Mouse (Mus musculus): Measurements from ENCODE around the gene Nfia. TPM values are rescaled to one million over a fixed set of nuclear protein-coding genes. Genes with fewer than 3 reads are reported as not detected.

Nfia gene
- polyA plus RNA-seq, 1 experiment from 2014 or later = 23.5 TPM

- DNase-seq (ENCODE audit: low spot score) = no peak
- no peaks in the 10 kb centered on the region for H3K27me3 ChIP-seq (ENCODE audit: control insufficient read depth, insufficient read depth, low read length)
- no peak overlapping the region for H3K4me3 ChIP-seq (ENCODE audit: low read depth, low read length)
- ATAC-seq (replicated peaks; ENCODE audit: insufficient number of reproducible peaks, low FRiP score, low TSS enrichment, low read depth) = no peak
- H3K4me2 ChIP-seq (ENCODE audit: low read depth, low read length) = no peak overlapping the region
- H3K4me1 ChIP-seq (ENCODE audit: control insufficient read depth, insufficient read depth, low read length) = no peaks in the 10 kb centered on the region; the same call in 1 of the 2 replicates
- H3K9ac ChIP-seq (replicated peaks; ENCODE audit: low read length) = no peak overlapping the region
- 84% methylated on average over 7 of the region's 7 CpGs for WGBS
- H3K27ac ChIP-seq (replicated peaks; ENCODE audit: low read depth, low read length) = no peak overlapping the region
- H3K36me3 ChIP-seq (replicated peaks; ENCODE audit: control insufficient read depth, insufficient read depth, low read depth, low read length) = no peaks in the 10 kb centered on the region
- no peaks in the 10 kb centered on the region for H3K9me3 ChIP-seq (replicated peaks; ENCODE audit: control insufficient read depth, low read length)
Measured at GRCm38 (mm10) chr4:97814515-97814914, 42.0 kb downstream of the Nfia start.

GRCm38 (mm10) chr4:97816001-97816400 lies 43.5 kb downstream of the Nfia start:
- ATAC-seq (replicated peaks; ENCODE audit: insufficient number of reproducible peaks, low FRiP score, low TSS enrichment, low read depth) (no peak), DNase-seq (ENCODE audit: low spot score) (no peak)
- Histone ChIP-seq H3K4me3 (ENCODE audit: low read depth, low read length) (no peak overlapping the region), H3K4me1 (ENCODE audit: control insufficient read depth, insufficient read depth, low read length) (no peaks in the 10 kb centered on the region; the same call in 1 of the 2 replicates), H3K27ac (replicated peaks; ENCODE audit: low read depth, low read length) (no peak overlapping the region), H3K9me3 (replicated peaks; ENCODE audit: control insufficient read depth, low read length) (no peaks in the 10 kb centered on the region), H3K9ac (replicated peaks; ENCODE audit: low read length) (no peak overlapping the region), H3K4me2 (ENCODE audit: low read depth, low read length) (no peak overlapping the region), H3K36me3 (replicated peaks; ENCODE audit: control insufficient read depth, insufficient read depth, low read depth, low read length) (no peaks in the 10 kb centered on the region), H3K27me3 (ENCODE audit: control insufficient read depth, insufficient read depth, low read length) (no peaks in the 10 kb centered on the region)

- no peak overlapping the region for H3K4me3 ChIP-seq (ENCODE audit: low read depth, low read length)
- H3K9me3 ChIP-seq (replicated peaks; ENCODE audit: control insufficient read depth, low read length) = no peaks in the 10 kb centered on the region
- no peaks in the 10 kb centered on the region for H3K36me3 ChIP-seq (replicated peaks; ENCODE audit: control insufficient read depth, insufficient read depth, low read depth, low read length)
- no peaks in the 10 kb centered on the region for H3K27me3 ChIP-seq (ENCODE audit: control insufficient read depth, insufficient read depth, low read length)
- no peak overlapping the region for H3K9ac ChIP-seq (replicated peaks; ENCODE audit: low read length)
- no peak overlapping the region for H3K27ac ChIP-seq (replicated peaks; ENCODE audit: low read depth, low read length)
- ATAC-seq (replicated peaks; ENCODE audit: insufficient number of reproducible peaks, low FRiP score, low TSS enrichment, low read depth) (no peak), DNase-seq (ENCODE audit: low spot score) (no peak)
- WGBS = 89% methylated on average over 3 of the region's 3 CpGs
- H3K4me1 ChIP-seq (ENCODE audit: control insufficient read depth, insufficient read depth, low read length) = no peaks in the 10 kb centered on the region; the same call in 1 of the 2 replicates
- no peak overlapping the region for H3K4me2 ChIP-seq (ENCODE audit: low read depth, low read length)
Measured at GRCm38 (mm10) chr4:97816753-97817152, 44.2 kb downstream of the Nfia start.

- H3K9ac ChIP-seq (replicated peaks; ENCODE audit: low read length) = no peak overlapping the region
- H3K4me1 ChIP-seq (ENCODE audit: control insufficient read depth, insufficient read depth, low read length) = no peaks in the 10 kb centered on the region; the same call in 1 of the 2 replicates
- H3K4me2 ChIP-seq (ENCODE audit: low read depth, low read length) = no peak overlapping the region
- DNase-seq (ENCODE audit: low spot score) = no peak
- H3K9me3 ChIP-seq (replicated peaks; ENCODE audit: control insufficient read depth, low read length) = no peaks in the 10 kb centered on the region
- H3K27ac ChIP-seq (replicated peaks; ENCODE audit: low read depth, low read length) = no peak overlapping the region
- no peaks in the 10 kb centered on the region for H3K27me3 ChIP-seq (ENCODE audit: control insufficient read depth, insufficient read depth, low read length)
- 43% methylated on average over 1 of the region's 1 CpGs for WGBS
- H3K4me3 ChIP-seq (ENCODE audit: low read depth, low read length) = no peak overlapping the region
- ATAC-seq (replicated peaks; ENCODE audit: insufficient number of reproducible peaks, low FRiP score, low TSS enrichment, low read depth) = no peak
- no peaks in the 10 kb centered on the region for H3K36me3 ChIP-seq (replicated peaks; ENCODE audit: control insufficient read depth, insufficient read depth, low read depth, low read length)
Measured at GRCm38 (mm10) chr4:97817741-97818140, 45.2 kb downstream of the Nfia start.

- Histone ChIP-seq H3K36me3 (replicated peaks; ENCODE audit: control insufficient read depth, insufficient read depth, low read depth, low read length) (no peaks in the 10 kb centered on the region), H3K4me2 (ENCODE audit: low read depth, low read length) (no peak overlapping the region), H3K27ac (replicated peaks; ENCODE audit: low read depth, low read length) (no peak overlapping the region), H3K9me3 (replicated peaks; ENCODE audit: control insufficient read depth, low read length) (no peaks in the 10 kb centered on the region), H3K4me1 (ENCODE audit: control insufficient read depth, insufficient read depth, low read length) (no peaks in the 10 kb centered on the region; the same call in 1 of the 2 replicates), H3K9ac (replicated peaks; ENCODE audit: low read length) (no peak overlapping the region), H3K4me3 (ENCODE audit: low read depth, low read length) (no peak overlapping the region), H3K27me3 (ENCODE audit: control insufficient read depth, insufficient read depth, low read length) (no peaks in the 10 kb centered on the region)
- WGBS = 72% methylated on average over 3 of the region's 3 CpGs
- no peak for ATAC-seq (replicated peaks; ENCODE audit: insufficient number of reproducible peaks, low FRiP score, low TSS enrichment, low read depth)
- no peak for DNase-seq (ENCODE audit: low spot score)
Measured at GRCm38 (mm10) chr4:97818498-97818897, 46.0 kb downstream of the Nfia start.

GRCm38 (mm10) chr4:97819101-97819500 lies 46.6 kb downstream of the Nfia start:
- 54% methylated on average over 8 of the region's 8 CpGs for WGBS
- no peak for ATAC-seq (replicated peaks; ENCODE audit: insufficient number of reproducible peaks, low FRiP score, low TSS enrichment, low read depth)
- Histone ChIP-seq H3K27ac (replicated peaks; ENCODE audit: low read depth, low read length) (no peak overlapping the region), H3K9me3 (replicated peaks; ENCODE audit: control insufficient read depth, low read length) (no peaks in the 10 kb centered on the region), H3K4me1 (ENCODE audit: control insufficient read depth, insufficient read depth, low read length) (no peaks in the 10 kb centered on the region; the same call in 1 of the 2 replicates), H3K9ac (replicated peaks; ENCODE audit: low read length) (no peak overlapping the region), H3K27me3 (ENCODE audit: control insufficient read depth, insufficient read depth, low read length) (no peaks in the 10 kb centered on the region), H3K4me2 (ENCODE audit: low read depth, low read length) (no peak overlapping the region), H3K4me3 (ENCODE audit: low read depth, low read length) (no peak overlapping the region), H3K36me3 (replicated peaks; ENCODE audit: control insufficient read depth, insufficient read depth, low read depth, low read length) (no peaks in the 10 kb centered on the region)
- DNase-seq (ENCODE audit: low spot score) = peak; percentile 26

GRCm38 (mm10) chr4:97820474-97821259 lies 48.1 kb downstream of the Nfia start:
- no peak overlapping the region for H3K4me3 ChIP-seq (ENCODE audit: low read depth, low read length)
- no peaks in the 10 kb centered on the region; the same call in 1 of the 2 replicates for H3K4me1 ChIP-seq (ENCODE audit: control insufficient read depth, insufficient read depth, low read length)
- ATAC-seq (replicated peaks; ENCODE audit: insufficient number of reproducible peaks, low FRiP score, low TSS enrichment, low read depth) (no peak), DNase-seq (ENCODE audit: low spot score) (no peak)
- no peak overlapping the region for H3K9ac ChIP-seq (replicated peaks; ENCODE audit: low read length)
- WGBS = 79% methylated on average over 4 of the region's 4 CpGs
- no peaks in the 10 kb centered on the region for H3K27me3 ChIP-seq (ENCODE audit: control insufficient read depth, insufficient read depth, low read length)
- H3K9me3 ChIP-seq (replicated peaks; ENCODE audit: control insufficient read depth, low read length) = no peaks in the 10 kb centered on the region
- no peak overlapping the region for H3K27ac ChIP-seq (replicated peaks; ENCODE audit: low read depth, low read length)
- H3K36me3 ChIP-seq (replicated peaks; ENCODE audit: control insufficient read depth, insufficient read depth, low read depth, low read length) = no peaks in the 10 kb centered on the region
- no peak overlapping the region for H3K4me2 ChIP-seq (ENCODE audit: low read depth, low read length)

- ATAC-seq (replicated peaks; ENCODE audit: insufficient number of reproducible peaks, low FRiP score, low TSS enrichment, low read depth) = no peak
- H3K4me2 ChIP-seq (ENCODE audit: low read depth, low read length) = no peak overlapping the region
- H3K4me3 ChIP-seq (ENCODE audit: low read depth, low read length) = no peak overlapping the region
- no peaks in the 10 kb centered on the region; the same call in 1 of the 2 replicates for H3K4me1 ChIP-seq (ENCODE audit: control insufficient read depth, insufficient read depth, low read length)
- 85% methylated on average over 4 of the region's 4 CpGs for WGBS
- DNase-seq (ENCODE audit: low spot score) = no peak
- no peaks in the 10 kb centered on the region for H3K36me3 ChIP-seq (replicated peaks; ENCODE audit: control insufficient read depth, insufficient read depth, low read depth, low read length)
- no peaks in the 10 kb centered on the region for H3K27me3 ChIP-seq (ENCODE audit: control insufficient read depth, insufficient read depth, low read length)
- H3K9me3 ChIP-seq (replicated peaks; ENCODE audit: control insufficient read depth, low read length) = no peaks in the 10 kb centered on the region
- no peak overlapping the region for H3K9ac ChIP-seq (replicated peaks; ENCODE audit: low read length)
- H3K27ac ChIP-seq (replicated peaks; ENCODE audit: low read depth, low read length) = no peak overlapping the region
Measured at GRCm38 (mm10) chr4:97821556-97822251, 49.2 kb downstream of the Nfia start.
